Mouse (Mus musculus): ENCODE results near the gene Chst3. TPM values are rescaled to one million over a fixed set of nuclear protein-coding genes. Genes with fewer than 3 reads are reported as not detected.

Chst3 gene
- total and polyA plus RNA-seq, 3 experiments, result 4.4 to 12.2 (median 7.5) TPM

DNA sequence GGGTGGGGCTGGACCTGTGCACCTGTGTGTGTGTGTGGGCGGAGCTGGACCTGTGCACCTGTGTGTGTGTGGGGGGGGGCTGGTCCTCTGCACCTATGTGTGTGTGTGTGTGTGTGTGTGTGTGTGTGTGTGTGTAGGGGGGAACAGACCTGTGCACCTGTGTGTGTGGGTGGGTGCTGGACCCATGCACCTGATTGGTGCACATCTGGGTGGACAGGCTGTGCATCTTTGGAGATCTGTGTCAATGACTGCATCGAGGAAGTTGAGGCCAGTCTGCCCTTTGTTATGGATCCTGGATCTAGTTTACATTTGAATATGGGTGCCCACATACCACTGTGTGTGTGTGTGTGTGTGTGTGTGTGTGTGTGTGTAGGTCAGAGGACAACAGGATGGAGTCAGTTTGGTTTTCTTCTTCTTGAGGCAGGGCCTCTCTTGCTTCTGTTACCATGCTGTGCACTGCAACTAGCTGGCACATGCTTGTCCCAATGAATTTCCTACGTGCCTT lies 77.4 kb downstream of the Chst3 start:
- dilution Hi-C loops (cut with MboI; ENCODE audit: extremely low pct_ligation_motif_present, extremely low pct_unique_long_range_greater_than_20kb, low sequenced_read_pairs), result no loop called here
- H3K4me1 ChIP-seq (ENCODE audit: control insufficient read depth in 1 of 2, insufficient read depth in 2 of 2), result 0 out of 4 replicates have a peak, but pooled peaks cover 0 to 3% of the 10 kb centered on the region in 2 experiments
- no peaks in the 10 kb centered on the region for H3K27me3 ChIP-seq (replicated peaks)
- DNase-seq (ENCODE audit: extremely low read depth), result no peak
- H3K36me3 ChIP-seq (replicated peaks in 1 of 2; ENCODE audit: control insufficient read depth in 1 of 2, insufficient read depth in 1 of 2, low read length in 1 of 2), result no peaks in the 10 kb centered on the region
- no peak overlapping the region for H3K9ac ChIP-seq (ENCODE audit: insufficient read depth, low read depth)
- in situ Hi-C loops (cut with MboI; ENCODE audit: low pct_ligation_motif_present, low pct_unique_long_range_greater_than_20kb, low sequenced_read_pairs), result no loop called here
- no peak overlapping the region for H3K4me3 ChIP-seq (replicated peaks in 1 of 3; ENCODE audit: low read depth in 2 of 3, low read length in 2 of 3, poor library complexity in 1 of 3)
- no peak for TF ChIP-seq MXI1 (IDR thresholded peaks at IDR 0.05; ENCODE audit: low read depth, low read length)
- no peak for TF ChIP-seq E2F4 (IDR thresholded peaks at IDR 0.05; ENCODE audit: insufficient replicate concordance, low read depth, low read length)
- TF ChIP-seq NRF1 (IDR thresholded peaks at IDR 0.05; ENCODE audit: low read depth, low read length), result no peak
- TF ChIP-seq CHD2 (IDR thresholded peaks at IDR 0.05; ENCODE audit: low read length), result no peak
- no peak for TF ChIP-seq TBP (conservative IDR thresholded peaks at IDR 0.05; ENCODE audit: low read depth, low read length)
- no peak for TF ChIP-seq RCOR1 (conservative IDR thresholded peaks at IDR 0.05; ENCODE audit: low read depth, low read length)
- TF ChIP-seq ETS1 (conservative IDR thresholded peaks at IDR 0.05; ENCODE audit: low read depth, low read length), result no peak
- no peak for TF ChIP-seq KAT2A (IDR thresholded peaks at IDR 0.05; ENCODE audit: insufficient replicate concordance, low read length)
- no peak for TF ChIP-seq MEF2A (IDR thresholded peaks at IDR 0.05; ENCODE audit: borderline replicate concordance, low read depth, low read length)
- TF ChIP-seq USF2 (conservative IDR thresholded peaks at IDR 0.05; ENCODE audit: low read depth, low read length), result no peak
- no peak for TF ChIP-seq MYC (IDR thresholded peaks at IDR 0.05; ENCODE audit: low read depth, low read length)
- no peak for TF ChIP-seq BHLHE40 (IDR thresholded peaks at IDR 0.05; ENCODE audit: low read depth, low read length)
- no peak for TF ChIP-seq MAZ (IDR thresholded peaks at IDR 0.05; ENCODE audit: low read depth, low read length)
- TF ChIP-seq ELF1 (IDR thresholded peaks at IDR 0.05; ENCODE audit: low read depth, low read length), result no peak
- TF ChIP-seq CHD1 (IDR thresholded peaks at IDR 0.05; ENCODE audit: low read depth, low read length), result no peak
- no peak for TF ChIP-seq SMC3 (IDR thresholded peaks at IDR 0.05; ENCODE audit: low read depth, low read length)
- no peak overlapping the region for H3K4me2 ChIP-seq (ENCODE audit: insufficient read depth, low read depth, poor library complexity, severe bottlenecking)
- no peak overlapping the region for H3K27ac ChIP-seq (ENCODE audit: insufficient read depth, low read depth)
- H3K9me3 ChIP-seq (replicated peaks; ENCODE audit: low read length), result peaks cover 7% of the 10 kb centered on the region
- H3K79me2 ChIP-seq (replicated peaks; ENCODE audit: control insufficient read depth, extremely low read depth, insufficient read depth, poor library complexity, severe bottlenecking), result no peaks in the 10 kb centered on the region

DNA sequence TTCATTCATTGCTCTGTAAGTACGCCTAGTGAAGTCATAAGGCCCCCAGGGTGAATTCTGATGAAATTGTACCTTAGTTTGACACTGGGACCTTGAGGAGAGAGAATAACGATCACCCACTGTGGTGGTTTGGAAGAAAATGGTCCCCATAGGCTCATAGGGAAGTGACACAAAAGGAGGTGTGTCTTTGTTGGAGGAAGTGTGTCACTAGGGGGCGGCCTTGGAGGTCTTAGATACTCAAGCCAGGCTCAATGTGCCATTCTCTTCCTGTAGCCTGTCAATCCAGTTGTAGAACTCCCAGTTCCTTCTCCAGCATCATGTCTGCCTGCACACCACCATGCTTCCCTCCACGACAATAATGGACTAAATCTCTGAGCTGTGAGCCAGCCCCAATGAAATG lies 78.3 kb downstream of the Chst3 start:
- Histone ChIP-seq H3K79me2 (replicated peaks; ENCODE audit: control insufficient read depth, extremely low read depth, insufficient read depth, poor library complexity, severe bottlenecking) (no peaks in the 10 kb centered on the region), H3K27me3 (replicated peaks) (no peaks in the 10 kb centered on the region), H3K9me3 (replicated peaks; ENCODE audit: low read length) (peaks cover 7% of the 10 kb centered on the region), H3K4me1 (ENCODE audit: control insufficient read depth in 1 of 2, insufficient read depth in 2 of 2) (0 out of 4 replicates have a peak, but pooled peaks cover 0 to 3% of the 10 kb centered on the region in 2 experiments), H3K4me2 (ENCODE audit: insufficient read depth, low read depth, poor library complexity, severe bottlenecking) (no peak overlapping the region), H3K27ac (ENCODE audit: insufficient read depth, low read depth) (no peak overlapping the region), H3K4me3 (replicated peaks in 1 of 3; ENCODE audit: low read depth in 2 of 3, low read length in 2 of 3, poor library complexity in 1 of 3) (no peak overlapping the region), H3K9ac (ENCODE audit: insufficient read depth, low read depth) (no peak overlapping the region), H3K36me3 (replicated peaks in 1 of 2; ENCODE audit: control insufficient read depth in 1 of 2, insufficient read depth in 1 of 2, low read length in 1 of 2) (no peaks in the 10 kb centered on the region)
- in situ Hi-C loops (cut with MboI; ENCODE audit: low pct_ligation_motif_present, low pct_unique_long_range_greater_than_20kb, low sequenced_read_pairs) (no loop called here), dilution Hi-C loops (cut with MboI; ENCODE audit: extremely low pct_ligation_motif_present, extremely low pct_unique_long_range_greater_than_20kb, low sequenced_read_pairs) (no loop called here)
- TF ChIP-seq UBTF (IDR thresholded peaks at IDR 0.05; ENCODE audit: low read depth, low read length) (no peak), BHLHE40 (IDR thresholded peaks at IDR 0.05; ENCODE audit: low read depth, low read length) (no peak), CTCF (conservative IDR thresholded peaks at IDR 0.05 in 1 of 2, IDR thresholded peaks at IDR 0.05 in 1 of 2; ENCODE audit: low read depth in 2 of 2, low read length in 2 of 2) (0 out of 4 replicates have a peak, but pooled peaks of 1 of the 2 experiments have one; percentile 6)
- DNase-seq (ENCODE audit: extremely low read depth), result no peak
